Mouse (Mus musculus) heart, adult 10 weeks (tissue): ENCODE measurements around the gene Riiad1. TPM values are rescaled to one million over a fixed set of nuclear protein-coding genes. Genes with fewer than 3 reads are reported as not detected.

Experiments
- polyA plus RNA-seq: library from polyadenylated mRNA; stranded (reverse); fragments of 350-450 nt; fragmentation: Illumina TruSeq; extraction: RNeasy Lipid Tissue Mini Kit (QIAGEN cat#74804); gene quantifications from one replicate; pipeline ENCODE4 v1.2.3, GENCODE M21; 2014; ENCODE audit warnings: low read depth, low replicate concordance

Gene Riiad1
- polyA plus RNA-seq: 2.4 TPM

GRCm38 (mm10) chr3:94480291-94480884 is at the start of gene Riiad1:
Gene Riiad1 (minus strand): TSS chr3:94480341.

DNA sequence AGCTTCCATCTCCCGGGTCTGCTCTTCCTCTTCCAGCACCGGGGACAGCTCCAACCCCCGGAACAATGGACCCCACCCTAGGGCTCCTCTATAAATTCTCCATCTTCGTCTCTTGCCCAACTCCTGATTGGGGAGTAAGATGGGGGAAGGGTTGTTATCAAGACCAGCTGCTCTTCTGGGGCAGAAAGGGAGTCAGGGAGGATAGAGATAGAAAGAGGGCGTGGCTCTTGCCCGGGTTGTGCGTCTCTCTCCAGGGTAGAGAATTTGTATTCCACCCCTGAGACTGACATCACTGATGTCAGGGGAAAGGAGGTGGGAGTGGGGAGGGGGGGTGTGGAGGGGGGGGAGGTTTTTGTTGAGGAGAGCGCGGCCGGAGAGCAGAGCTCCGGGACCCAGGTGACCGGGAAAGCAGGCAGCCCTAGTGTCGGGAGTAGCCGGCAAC is 2.1 kb downstream of the Riiad1 start, which contains the start of gene Celf3:
Gene Celf3 (plus strand): TSS at position 315 of the 442 bp plus-strand sequence.

GRCm38 (mm10) chr3:94443597-94443964 is 36.6 kb downstream of the Riiad1 start, which contains the start of gene Oaz3:
Gene Oaz3 (minus strand): TSS chr3:94443915.

GRCm38 (mm10) chr3:94442951-94443596 is 37.1 kb downstream of the Riiad1 start, which contains the start of gene Mrpl9:
Gene Mrpl9 (plus strand): TSS chr3:94443318.

Other genes with a start within 250 kb of the Riiad1 start
- gene Gm4778, start 216.3 kb downstream of the Riiad1 start, polyA plus RNA-seq: not detected
- gene Them4, start 170.3 kb downstream of the Riiad1 start, polyA plus RNA-seq: 18.3 TPM
- gene Them5, start 138.2 kb downstream of the Riiad1 start, polyA plus RNA-seq: not detected
- not detected for gene C2cd4d, start 117.9 kb downstream of the Riiad1 start, polyA plus RNA-seq
- 56.8 TPM for gene Rorc, start 107.5 kb downstream of the Riiad1 start, polyA plus RNA-seq
- not detected for gene Lingo4, start 81.8 kb downstream of the Riiad1 start, polyA plus RNA-seq
- gene Tdrkh, start 67.1 kb downstream of the Riiad1 start, polyA plus RNA-seq: 7.4 TPM
- 93.0 TPM for gene Mrpl9, start 37.0 kb downstream of the Riiad1 start, polyA plus RNA-seq
- not detected for gene Oaz3, start 36.4 kb downstream of the Riiad1 start, polyA plus RNA-seq
- gene Celf3, start 2.0 kb downstream of the Riiad1 start, polyA plus RNA-seq: not detected
- gene Snx27, start 102.4 kb upstream of the Riiad1 start, polyA plus RNA-seq: 20.0 TPM
- not detected for gene Gm10972, start 162.8 kb upstream of the Riiad1 start, polyA plus RNA-seq
- gene Tuft1, start 178.5 kb upstream of the Riiad1 start, polyA plus RNA-seq: 1.9 TPM
- 3.5 TPM for gene Selenbp2, start 213.2 kb upstream of the Riiad1 start, polyA plus RNA-seq